Mouse (Mus musculus): Measurements from ENCODE around the gene Itga6.
"Not testable (repeated sequence)": the region's sequence is repeated elsewhere in the genome, so short reads cannot be mapped to it uniquely, and the experiment has no call there.

Gene Itga6

GRCm38 (mm10) chr2:71745610-71746374 lies at the start of gene Itga6:
Itga6 (plus strand) TSS chr2:71745616.
- in situ Hi-C loops (cut with MboI; ENCODE audit: unreplicated experiment in 2 of 2), result no loop called here

DNA sequence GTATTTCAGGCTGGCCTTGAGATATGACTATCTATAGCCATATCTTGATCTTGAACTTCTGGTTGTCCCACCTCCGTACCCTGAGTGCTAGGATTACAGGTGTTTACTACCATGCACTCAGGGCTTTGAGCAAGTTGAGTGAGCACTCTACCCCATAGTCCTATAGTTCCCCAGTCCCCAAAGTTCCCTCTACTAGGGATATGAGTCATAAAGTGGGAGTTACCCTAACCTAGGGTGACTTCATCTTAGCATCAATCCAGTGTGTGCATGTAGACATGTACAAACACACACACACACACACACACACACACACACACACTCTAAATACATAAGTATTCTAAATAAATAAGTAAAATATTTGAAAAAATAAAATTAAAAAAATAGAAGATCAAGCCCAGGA lies 48.6 kb upstream of the Itga6 start:
- in situ Hi-C loops (cut with MboI; ENCODE audit: unreplicated experiment in 2 of 2), result no loop called here

GRCm38 (mm10) chr2:71697408-71698336 lies 47.7 kb upstream of the Itga6 start:
- in situ Hi-C loops (cut with MboI; ENCODE audit: unreplicated experiment in 2 of 2), result no loop called here

DNA sequence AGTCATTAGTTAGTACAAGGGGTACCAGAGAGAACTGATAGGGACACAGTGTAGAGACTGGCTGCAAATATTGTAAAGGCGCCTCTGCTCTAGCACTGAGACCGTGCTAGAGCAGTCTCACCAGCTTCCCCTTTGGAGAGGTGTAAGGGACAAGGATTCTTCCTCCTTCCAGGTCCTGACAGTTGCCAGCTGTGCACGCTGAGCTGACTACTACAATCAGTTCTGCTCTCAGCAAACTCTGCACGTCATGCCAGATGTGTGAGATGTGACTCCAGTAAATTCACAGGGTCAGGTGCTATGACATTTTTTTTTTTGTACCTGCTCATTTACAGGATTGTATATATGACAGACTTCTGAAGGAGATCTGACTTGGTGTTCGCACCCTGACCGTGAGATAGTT lies 47.0 kb upstream of the Itga6 start:
- in situ Hi-C loops (cut with MboI; ENCODE audit: unreplicated experiment in 2 of 2), result no loop called here

GRCm38 (mm10) chr2:71698942-71699341 lies 46.5 kb upstream of the Itga6 start:
- in situ Hi-C loops (cut with MboI; ENCODE audit: unreplicated experiment in 2 of 2), result no loop called here

GRCm38 (mm10) chr2:71701341-71701740 lies 44.1 kb upstream of the Itga6 start:
- in situ Hi-C loops (cut with MboI; ENCODE audit: unreplicated experiment in 2 of 2), result no loop called here

GRCm38 (mm10) chr2:71704309-71704708 lies 41.1 kb upstream of the Itga6 start:
- in situ Hi-C loops (cut with MboI; ENCODE audit: unreplicated experiment in 2 of 2), result no loop called here

GRCm38 (mm10) chr2:71708886-71709285 lies 36.5 kb upstream of the Itga6 start:
- in situ Hi-C loops (cut with MboI; ENCODE audit: unreplicated experiment in 2 of 2), result no loop called here

- in situ Hi-C loops (cut with MboI; ENCODE audit: unreplicated experiment in 2 of 2), result no loop called here
Measured at GRCm38 (mm10) chr2:71711640-71712039, 33.8 kb upstream of the Itga6 start.

DNA sequence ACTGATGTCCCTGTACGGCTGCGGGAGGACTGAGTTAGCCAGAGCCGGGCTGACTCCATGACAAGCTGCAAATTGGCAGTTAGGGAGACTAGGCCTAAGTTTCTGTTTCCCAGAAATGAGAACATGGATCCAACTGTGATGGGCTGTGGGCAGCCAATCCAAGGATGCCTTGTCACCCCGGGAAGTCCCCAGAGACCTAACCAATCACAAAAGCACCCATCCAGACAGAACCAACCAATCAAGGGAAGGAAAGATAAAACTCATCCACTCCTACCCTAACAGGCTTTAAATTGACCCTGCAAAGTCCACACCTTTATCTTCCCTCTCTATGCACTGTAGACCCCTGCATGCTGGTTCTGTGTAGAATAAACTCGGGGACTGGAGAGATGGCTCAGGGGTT lies 31.0 kb upstream of the Itga6 start:
- in situ Hi-C loops (cut with MboI; ENCODE audit: unreplicated experiment in 2 of 2), result no loop called here

DNA sequence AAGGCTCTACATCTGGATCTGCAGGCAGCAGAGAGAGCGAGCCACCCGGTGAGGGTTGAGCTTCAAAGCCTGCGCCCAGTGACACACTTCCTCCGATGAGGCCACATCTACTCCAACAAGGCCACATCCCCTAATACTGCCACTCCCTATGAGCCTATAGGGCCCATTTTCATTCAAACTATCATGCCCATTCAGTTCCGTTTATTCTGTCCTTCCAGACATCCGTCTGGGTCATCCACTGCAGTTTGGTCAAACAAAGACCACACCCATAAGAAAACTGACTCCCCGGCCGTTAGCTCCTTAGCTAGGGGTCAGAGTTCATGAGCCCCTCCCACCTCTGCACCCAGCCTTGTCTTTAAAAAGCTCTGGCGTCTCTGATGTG lies 26.4 kb upstream of the Itga6 start:
- in situ Hi-C loops (cut with MboI; ENCODE audit: unreplicated experiment in 2 of 2), result no loop called here

- in situ Hi-C loops (cut with MboI; ENCODE audit: unreplicated experiment in 2 of 2), result no loop called here
Measured at GRCm38 (mm10) chr2:71719387-71720034, 25.9 kb upstream of the Itga6 start.

DNA sequence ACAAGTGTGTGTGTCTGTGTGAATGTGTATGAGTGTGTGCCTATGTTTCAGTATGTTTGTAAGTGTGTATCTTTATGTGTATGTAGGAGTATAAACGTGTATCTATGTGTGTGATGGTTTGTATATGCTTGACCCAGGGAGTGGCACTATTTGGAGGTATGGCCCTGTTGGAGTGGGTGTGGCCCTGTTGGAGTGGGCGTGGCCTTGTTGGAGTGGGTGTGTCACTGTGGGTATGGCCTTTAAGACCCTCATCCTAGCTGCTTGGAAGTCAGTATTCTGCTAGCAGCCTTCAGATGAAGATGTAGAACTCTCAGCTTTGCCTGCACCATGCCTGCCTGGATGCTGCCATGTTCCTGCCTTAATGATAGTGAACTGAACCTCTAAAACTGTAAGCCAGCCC lies 24.9 kb upstream of the Itga6 start:
- in situ Hi-C loops (cut with MboI; ENCODE audit: unreplicated experiment in 2 of 2), result not testable (repeated sequence)

DNA sequence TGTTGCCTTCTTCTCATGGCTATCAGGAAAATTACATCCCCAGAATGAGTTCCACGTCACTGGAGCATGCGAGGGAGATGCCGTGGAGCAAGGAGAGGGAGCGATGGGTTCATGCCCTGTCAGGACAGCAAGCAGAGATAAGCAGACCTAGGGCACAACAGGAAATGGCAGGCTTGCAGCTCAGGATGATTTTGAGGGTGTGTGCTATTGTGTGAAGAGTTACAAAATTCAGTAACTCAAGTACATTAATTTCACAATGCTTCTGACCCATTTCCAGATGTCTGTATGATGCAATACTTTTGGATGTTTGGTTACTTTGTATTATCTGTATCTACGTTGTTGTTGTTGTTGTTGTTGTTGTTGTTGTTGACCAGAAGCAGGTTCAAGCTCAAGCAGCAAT lies 22.5 kb upstream of the Itga6 start:
- in situ Hi-C loops (cut with MboI; ENCODE audit: unreplicated experiment in 2 of 2), result no loop called here

- in situ Hi-C loops (cut with MboI; ENCODE audit: unreplicated experiment in 2 of 2), result no loop called here
Measured at GRCm38 (mm10) chr2:71723623-71724022, 21.8 kb upstream of the Itga6 start.

GRCm38 (mm10) chr2:71724028-71724427 lies 21.4 kb upstream of the Itga6 start:
- in situ Hi-C loops (cut with MboI; ENCODE audit: unreplicated experiment in 2 of 2), result no loop called here

DNA sequence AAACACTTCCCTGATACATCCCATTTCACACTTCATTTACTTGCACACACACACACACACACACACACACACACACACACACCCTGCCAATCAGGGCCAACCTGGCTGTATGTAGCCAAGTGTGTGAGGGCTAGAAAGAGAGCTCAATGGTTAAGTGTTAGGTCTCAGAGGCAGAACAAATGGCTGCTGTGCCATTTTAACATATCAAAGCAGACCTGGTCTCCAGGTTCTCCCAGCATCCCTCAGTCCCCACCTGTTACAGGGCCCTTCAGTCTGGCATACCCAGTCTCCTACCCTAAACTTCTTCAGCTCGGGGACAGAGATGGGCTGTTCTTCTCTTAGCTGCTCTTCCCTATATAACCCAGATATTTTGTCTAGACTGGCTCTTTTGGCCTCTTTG lies 20.0 kb upstream of the Itga6 start:
- in situ Hi-C loops (cut with MboI; ENCODE audit: unreplicated experiment in 2 of 2), result no loop called here

GRCm38 (mm10) chr2:71726883-71727676 lies 18.3 kb upstream of the Itga6 start:
- in situ Hi-C loops (cut with MboI; ENCODE audit: unreplicated experiment in 2 of 2), result no loop called here

DNA sequence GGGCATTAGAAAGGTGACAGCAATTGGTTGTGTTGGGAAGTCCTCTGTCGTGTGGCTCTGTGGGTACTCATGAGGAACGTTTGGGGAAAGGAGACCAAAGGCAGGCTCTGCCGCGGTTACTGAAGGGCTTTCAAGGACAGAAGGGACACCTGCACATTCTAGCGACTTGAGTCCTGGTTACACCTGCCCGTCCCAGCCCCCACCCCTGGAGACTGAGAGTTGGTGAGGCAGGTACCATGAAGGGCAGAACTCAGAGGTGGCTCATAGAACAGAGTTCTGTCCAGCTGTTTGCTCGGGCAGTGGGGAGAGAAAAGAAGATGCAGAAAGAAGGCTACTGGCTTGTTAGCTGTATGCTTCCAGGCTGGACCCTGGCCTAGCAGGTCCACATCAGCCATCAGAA lies 17.1 kb upstream of the Itga6 start:
- in situ Hi-C loops (cut with MboI; ENCODE audit: unreplicated experiment in 2 of 2), result no loop called here

- in situ Hi-C loops (cut with MboI; ENCODE audit: unreplicated experiment in 2 of 2), result no loop called here
Measured at GRCm38 (mm10) chr2:71728796-71729195, 16.6 kb upstream of the Itga6 start.
